Mouse (Mus musculus) ovary, postnatal 14 days (tissue): ENCODE results near the gene Snrnp48.

Source experiments
- DNase-seq: peaks from one replicate; pipeline ENCODE4 v3.0.0; 2022; ENCODE audit warnings: low spot score

Snrnp48 gene

DNA sequence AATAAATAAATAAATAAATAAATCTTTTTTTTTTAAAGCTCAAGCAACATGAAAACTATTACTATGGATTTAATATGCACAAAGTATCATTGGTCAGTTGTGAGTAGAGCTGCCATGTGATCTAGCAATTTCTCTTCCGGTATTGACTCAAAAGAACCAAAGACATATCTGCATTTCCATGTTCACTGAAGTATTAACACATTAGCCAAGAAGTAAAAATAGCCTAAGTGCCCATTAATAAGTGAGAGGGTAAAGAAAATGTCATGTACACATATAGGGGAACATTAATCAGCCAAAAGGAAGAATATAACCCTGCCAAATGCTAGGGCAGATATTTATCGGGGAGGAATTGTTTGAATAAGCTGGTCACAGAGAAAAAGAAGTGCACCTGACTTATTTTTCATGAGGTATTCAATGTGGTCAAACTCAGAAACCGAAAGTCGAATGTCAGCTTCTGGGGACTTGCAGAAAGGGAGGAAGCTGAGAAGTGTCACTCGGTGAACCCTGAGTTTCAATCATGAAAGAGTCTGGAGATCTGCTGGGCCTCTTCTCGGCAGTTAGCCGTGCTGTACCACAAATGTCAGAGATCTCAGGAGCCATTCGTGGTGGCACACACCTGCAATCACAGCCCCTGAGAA is 64.4 kb downstream of the Snrnp48 start:
- no peak for DNase-seq

DNA sequence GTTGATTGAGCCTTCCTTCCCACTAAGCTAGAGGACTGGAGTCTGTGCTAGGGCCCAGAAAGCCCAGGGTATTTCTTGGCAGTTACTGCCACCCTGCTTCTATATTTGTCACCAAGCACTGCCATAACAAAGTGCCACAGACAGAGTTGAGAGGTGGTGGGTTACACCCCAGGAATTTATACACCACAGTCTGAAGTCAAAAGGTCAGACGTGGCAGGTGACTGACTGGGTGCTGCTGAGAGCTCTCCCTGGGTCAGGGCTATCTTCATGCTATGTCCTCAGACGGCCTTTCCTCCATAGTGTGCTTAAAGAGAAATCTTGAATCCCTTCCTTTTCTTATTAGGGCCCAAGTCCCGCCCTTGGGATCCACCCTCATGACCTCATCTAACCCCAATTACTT is 67.9 kb downstream of the Snrnp48 start:
- no peak for DNase-seq
